Mouse (Mus musculus) CD4-positive naive resting alpha-beta T cell, adult 57 days (primary cell): ENCODE data around the gene Afap1. TPM values are rescaled to one million over a fixed set of nuclear protein-coding genes. Genes with fewer than 3 reads are reported as not detected.

Experiments used
- total RNA-seq: library from RNA; stranded (reverse); gene quantifications from one replicate; pipeline ENCODE4 v1.2.4, GENCODE M21; 2023

The Afap1 gene
- 17.3 TPM for total RNA-seq

GRCm38 (mm10) chr5:35893093-35893804 is at the start of gene Afap1:
Gene Afap1, plus strand, starts transcription at chr5:35893319.

Other genes with a start within 250 kb of the Afap1 start
- not detected for gene Htra3, start 213.5 kb upstream of the Afap1 start, total RNA-seq
- gene Sh3tc1, start 153.3 kb upstream of the Afap1 start, total RNA-seq = 2.7 TPM
- gene Ablim2, start 135.4 kb upstream of the Afap1 start, total RNA-seq = 5.0 TPM